Mouse (Mus musculus): ENCODE data around the gene Igflr1.

Igflr1 gene

DNA sequence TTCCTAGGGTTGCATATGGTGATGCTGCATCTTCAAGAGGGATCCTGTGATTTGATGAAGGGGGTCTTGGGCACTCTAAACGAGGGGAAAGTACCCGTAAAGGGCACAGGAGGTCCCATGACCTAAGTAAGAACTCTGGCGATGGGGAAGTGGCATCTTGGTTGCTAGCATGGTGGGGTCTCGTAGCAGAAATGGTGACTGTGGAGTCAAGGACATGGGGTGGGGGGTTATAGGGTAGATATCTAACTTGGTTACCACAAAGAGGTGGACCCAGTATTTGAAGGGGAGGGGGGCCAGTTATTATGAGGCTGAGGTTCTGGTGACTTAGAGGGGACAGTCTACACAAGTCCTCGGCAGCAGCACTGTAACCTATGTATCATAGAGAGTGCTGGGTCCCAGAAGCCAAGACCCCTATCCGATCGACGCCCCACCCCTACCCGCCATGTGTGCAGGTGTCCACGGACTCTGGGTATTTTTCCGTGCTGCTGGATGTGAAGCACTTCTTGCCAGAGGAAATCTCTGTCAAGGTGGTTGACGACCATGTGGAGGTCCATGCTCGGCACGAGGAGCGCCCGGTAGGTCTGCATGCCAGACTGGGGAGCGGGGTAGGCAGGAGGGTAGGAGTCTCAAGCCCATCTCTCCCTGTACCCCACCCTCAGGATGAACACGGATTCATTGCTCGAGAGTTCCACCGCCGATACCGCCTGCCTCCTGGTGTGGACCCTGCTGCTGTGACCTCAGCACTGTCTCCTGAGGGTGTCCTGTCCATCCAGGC is 11.2 kb upstream of the Igflr1 start:
- DNase-seq (ENCODE audit: low read depth, low spot score), result no peak

DNA sequence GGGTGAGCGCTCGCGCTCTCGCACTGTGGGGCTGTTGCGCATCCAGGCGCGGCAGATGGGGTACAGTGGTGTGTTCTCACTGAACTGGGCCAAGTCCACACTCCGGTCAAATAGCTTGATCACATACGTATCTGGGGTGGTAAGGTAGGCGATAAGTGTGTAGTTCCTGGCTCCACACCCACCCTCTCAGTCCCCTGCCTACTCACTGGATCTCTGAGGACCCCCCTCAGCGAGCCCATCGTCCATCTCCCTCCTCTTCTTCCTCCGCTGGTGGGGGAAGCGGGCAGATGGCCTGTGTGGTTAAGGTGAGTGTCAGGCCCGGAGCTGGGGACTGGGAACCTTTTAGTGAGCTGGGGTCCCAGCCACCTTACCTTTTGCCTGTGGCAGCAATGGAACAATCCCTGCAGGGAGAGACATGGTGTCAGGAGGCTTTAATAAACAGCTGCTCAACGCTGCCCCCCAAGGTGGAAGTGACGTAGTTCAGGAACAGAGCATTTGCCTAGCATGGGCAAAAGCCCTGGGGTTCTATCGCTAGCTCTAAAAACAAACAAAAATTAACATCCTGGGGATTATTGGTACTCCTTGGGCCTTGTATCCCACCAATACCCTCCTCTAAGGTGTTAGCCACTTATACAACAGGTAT is 8.2 kb upstream of the Igflr1 start:
- no peak for DNase-seq (ENCODE audit: low read depth, low spot score)

DNA sequence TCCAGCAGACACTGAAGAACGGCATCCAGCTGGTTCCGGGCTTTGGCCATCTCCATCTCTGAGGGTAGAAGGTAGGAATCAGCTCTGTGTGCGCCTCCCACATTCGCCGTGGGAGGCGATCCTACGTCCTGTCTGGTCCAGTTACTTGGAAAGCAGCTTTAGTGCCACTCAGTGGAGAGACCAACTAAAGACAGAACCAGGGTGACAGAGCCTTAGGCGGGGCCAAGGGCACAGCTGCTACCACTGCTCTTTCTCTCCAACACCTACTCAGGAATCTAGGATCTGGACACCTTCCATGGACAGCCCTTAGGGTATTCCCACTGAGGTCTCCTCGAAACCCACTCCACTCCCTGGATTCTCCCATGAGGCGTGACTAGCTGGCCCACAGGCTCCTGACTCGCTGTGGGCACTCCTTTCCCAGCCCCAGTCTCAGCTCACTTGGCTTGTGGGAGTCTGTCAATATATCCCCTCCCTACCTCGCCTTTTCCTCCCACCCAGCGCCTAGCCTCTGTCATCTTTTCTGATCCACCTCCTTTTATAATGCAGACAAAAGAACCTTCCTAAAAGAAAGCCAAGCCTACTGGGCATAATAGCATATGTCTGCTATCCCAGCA is 7.2 kb upstream of the Igflr1 start:
- peak; percentile 39 for DNase-seq (ENCODE audit: low read depth, low spot score)

DNA sequence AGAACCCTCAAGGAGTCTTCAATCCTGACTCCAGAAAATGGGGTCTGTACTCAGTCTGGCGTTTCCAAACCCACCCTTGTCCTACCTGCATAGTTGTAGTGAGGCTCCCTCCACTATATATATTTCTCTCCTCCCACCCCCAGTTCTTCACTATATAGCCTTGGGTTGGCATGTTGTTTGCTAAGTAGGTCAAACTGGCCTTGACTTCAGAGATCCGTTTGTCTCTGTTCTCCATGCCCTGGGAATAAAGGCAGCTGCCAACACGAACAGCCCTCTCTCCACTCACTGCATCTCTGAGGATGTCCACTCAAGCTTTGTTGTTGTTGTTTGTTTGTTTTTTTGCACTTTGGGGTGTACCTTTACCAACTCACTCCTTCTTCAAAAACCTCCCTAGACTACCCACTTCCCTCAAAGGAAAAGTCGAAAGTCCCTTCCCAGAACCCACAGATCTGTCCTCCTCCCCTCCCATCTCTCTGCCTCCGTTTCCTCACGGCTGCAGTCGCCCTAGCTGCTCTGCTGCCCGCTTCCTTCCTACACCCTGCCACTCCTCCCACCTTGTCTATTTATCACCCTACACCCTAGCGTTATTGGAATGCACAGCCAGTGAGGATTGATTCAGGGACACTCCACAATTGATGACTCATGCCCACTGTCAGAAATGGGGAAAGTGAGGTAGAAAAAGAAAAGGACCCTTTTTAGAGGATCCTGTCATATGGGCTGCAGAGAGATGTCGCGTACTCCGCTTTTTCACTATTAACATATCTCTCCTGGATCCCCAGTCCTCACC is 6.4 kb upstream of the Igflr1 start:
- peak; percentile 36 for DNase-seq (ENCODE audit: low read depth, low spot score)

DNA sequence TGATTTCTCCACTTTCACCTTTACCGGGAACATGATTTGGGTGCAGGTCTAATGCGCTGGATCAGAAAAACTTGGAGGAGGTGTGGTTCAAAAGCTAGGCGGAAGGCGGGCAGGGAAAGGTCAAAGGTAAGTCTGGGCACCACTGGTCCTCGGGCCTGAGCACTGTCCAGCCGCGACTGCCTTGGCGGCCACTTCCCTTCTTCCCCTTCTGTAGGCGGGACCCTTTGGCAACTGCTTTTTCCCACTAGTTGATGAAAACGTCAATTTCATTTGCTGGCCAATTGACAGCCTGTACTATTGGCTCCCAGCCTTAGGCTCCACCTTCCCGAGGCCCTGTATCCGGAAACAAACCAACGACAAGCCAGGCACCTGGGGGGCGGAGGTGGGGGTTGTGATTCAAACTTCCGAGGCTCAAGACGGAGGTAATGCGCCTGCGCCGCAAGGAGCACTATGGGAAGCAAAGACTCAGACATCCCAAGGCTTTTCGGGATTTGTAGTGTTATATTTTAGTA is 5.7 kb upstream of the Igflr1 start, which contains the start of gene Lin37:
Gene Lin37 (minus strand): TSS at position 396 of the 512 bp plus-strand sequence.
- peak; percentile 100 for DNase-seq (ENCODE audit: low read depth, low spot score)

DNA sequence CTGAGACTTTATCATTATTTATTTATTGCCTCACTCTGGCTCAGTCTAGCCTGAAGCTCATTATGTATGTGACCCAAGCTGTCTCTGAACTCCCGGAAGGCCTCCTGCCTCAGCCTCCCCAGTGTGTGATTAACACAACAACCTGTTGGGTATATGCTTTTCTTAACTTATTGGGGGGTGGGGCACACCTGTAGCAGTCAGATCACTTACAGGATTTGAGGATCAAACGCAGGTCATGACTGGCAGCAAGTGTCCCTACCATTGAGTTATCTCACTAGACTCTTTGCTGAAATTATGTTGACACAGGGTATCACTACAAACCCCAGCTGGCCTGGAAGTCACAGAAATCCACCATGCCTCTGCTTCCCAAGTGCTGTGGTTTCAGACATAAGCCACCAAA is 4.9 kb upstream of the Igflr1 start:
- no peak for DNase-seq (ENCODE audit: low read depth, low spot score)

DNA sequence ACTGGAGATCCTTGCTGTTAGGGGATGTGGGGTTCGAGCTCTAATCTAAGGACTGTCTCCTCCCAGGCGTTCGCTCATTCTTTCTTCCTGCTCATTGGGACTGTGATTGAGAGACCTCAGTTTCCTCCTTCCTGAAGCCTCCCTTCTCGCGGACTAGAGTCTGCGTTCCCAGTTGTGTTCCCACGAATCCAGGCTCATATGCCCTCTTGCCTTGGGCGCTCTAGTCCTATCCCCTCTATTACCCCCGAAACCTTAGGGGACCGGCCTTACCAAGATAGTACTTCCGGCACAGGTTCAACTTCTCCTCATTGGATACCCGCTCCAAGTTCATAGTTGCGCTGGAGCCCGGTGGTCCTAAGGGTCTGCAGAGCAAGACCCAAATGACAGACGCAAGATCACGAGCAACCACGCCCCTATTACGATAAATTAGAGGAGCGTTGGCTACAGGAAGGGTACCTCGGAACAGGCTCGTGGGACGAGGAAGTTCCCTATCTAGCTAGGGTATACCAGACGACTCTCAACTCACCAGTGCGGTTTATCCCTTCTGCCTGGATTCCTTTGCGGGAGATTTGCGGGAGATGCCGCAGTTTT is 2.6 kb upstream of the Igflr1 start:
- peak; percentile 40 for DNase-seq (ENCODE audit: low read depth, low spot score)

DNA sequence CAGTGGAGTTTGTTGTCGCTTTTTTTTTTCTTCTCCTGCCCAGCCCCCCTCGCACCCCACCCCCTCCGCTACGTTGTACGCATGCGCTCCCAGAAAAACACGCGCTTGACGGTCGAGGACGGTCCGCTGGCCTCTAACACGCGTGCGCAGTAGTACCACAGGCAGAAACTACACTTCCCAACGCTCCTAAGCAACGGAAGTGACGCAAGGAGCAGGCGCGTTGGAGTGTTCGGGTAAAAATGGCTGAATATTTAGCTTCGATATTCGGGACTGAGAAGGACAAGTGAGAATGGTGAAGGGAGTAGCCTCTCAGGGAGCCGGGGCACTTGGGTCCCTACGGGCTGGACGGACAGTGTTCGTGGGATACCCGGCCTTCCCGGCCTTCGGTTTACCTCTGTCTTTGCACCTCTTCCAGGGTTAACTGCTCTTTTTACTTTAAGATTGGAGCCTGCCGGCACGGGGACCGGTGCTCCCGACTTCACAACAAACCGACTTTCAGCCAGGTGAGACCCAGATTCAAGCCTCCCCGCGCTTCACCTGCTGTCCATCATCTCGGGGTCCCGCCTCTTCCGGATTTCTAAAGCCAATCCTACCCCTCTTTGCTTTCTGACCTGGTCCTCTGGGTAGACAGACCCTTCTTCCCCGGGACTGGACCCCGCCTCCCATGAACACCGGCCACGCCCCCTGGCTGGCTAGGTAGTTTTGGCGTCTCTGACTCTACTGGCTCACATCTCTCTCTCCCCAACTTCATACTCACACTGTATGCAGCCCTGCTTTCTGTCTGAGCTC is 1.9 kb upstream of the Igflr1 start, which contains the start of the genes U2af1l4, Gm49396 and Psenen:
Gene U2af1l4 (plus strand): TSS at position 185 of the 789 bp plus-strand sequence.
Gene Gm49396 (plus strand): TSS at position 228 of the 789 bp plus-strand sequence.
Gene Psenen (minus strand): TSS at position 511 of the 789 bp plus-strand sequence.
- DNase-seq (ENCODE audit: low read depth, low spot score), result peak; percentile 99

DNA sequence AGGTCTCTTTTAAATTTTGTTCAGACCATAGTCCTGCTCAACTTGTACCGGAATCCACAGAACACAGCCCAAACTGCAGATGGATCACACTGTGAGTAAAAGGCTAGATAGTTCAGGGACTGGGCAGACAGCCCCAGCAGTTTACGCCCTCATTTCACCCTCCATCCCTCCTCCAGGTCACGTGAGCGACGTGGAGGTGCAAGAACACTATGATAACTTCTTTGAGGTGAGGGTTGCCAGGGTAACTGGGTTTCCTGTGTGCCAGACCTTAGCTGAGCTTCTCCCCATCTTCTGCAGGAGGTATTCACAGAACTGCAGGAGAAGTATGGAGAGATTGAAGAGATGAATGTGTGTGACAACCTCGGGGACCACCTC is 1.3 kb upstream of the Igflr1 start:
- DNase-seq (ENCODE audit: low read depth, low spot score), result peak; percentile 44

DNA sequence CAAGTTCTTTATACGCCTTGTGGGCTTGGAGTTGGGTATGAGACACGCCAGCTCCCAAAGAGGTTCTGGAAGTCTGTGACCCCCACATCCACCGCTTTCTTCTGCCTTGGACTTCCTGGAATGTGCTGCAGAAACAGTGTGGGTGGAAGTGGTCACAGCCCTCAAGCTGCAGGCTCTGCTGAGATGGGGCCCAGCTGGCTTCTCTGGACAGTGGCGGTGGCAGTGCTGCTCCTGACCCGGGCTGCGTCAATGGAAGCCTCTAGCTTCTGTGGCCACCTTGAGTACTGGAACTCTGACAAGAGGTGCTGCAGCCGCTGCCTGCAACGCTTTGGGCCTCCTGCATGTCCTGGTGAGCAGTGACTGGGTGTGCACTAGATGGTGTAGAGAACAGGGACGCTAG is 806 bp downstream of the Igflr1 start:
- no peak for DNase-seq (ENCODE audit: low read depth, low spot score)

DNA sequence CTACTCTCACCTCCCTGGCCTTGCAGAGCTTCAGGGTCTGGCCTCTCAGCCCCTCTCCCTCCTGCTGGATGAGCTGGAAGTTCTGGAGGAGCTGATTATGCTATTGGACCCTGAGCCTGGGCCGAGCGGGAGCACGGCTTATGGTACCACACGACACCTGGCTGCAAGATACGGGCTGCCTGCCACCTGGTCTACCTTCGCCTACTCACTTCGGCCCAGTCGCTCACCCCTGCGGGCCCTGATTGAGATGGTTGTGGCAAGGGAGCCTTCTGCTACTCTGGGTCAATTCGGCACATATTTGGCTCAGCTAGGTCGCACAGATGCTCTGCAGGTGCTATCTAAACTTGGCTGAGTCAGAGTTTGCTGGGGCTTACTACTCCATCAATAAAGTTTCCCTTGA is 2.3 kb downstream of the Igflr1 start:
- no peak for DNase-seq (ENCODE audit: low read depth, low spot score)

DNA sequence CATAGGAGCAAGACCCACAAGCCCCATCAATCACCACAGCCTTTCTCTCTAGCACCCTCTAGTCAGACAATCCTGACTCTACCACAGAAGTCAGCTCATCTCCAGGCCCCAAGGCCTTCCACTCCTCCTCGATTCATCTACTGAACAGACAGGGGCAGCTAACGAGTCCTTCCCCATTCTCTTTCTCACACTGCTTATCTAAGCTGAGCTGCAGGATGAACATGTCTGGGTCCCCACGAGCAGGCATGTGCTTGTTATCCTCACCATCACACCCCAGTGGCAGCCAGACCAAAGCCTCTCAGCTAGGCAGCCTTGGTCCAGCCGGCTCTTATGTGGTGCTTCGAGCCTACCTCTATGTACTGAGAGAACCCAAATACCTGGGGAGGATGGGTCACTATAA is 7.2 kb downstream of the Igflr1 start:
- no peak for DNase-seq (ENCODE audit: low read depth, low spot score)

DNA sequence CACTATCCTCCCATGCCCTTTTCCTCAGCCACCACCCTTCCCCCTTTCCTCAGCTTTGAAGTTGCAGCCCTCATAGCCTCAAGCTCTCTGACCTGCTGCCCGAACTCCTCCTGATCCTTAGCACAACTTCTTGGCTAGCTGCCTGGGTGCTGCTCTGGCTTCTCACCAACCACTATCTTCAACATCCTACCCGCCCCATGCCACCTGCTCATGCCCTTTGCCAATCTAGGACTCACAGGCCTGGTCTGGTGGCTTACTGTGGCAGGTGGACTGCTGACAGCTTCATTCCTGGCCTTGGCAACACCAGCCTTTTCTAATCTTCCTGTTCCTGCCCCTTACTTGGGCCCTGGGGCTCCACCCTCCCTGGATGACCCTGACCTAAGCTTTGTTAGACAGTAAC is 7.7 kb downstream of the Igflr1 start:
- peak; percentile 81 for DNase-seq (ENCODE audit: low read depth, low spot score)

DNA sequence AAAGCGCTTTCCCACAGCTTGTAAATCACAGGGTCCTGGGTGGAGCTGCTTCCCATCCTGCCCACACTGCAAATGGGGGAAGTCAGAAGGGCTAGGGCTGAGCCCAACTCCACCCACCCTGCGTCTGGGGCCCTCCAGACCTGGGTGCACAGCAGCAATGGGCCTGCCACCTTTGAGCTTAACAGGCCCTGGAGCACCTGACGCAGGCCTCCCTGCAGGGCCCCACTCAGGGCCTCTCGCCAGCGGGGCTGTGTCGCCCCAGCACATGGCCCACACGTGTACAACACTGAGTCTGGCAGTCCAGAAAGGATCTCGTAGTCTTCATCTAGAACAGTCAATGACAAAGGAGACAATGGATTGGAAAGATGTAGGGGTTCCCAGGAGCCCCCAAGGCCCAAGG is 14.7 kb downstream of the Igflr1 start:
- no peak for DNase-seq (ENCODE audit: low read depth, low spot score)

DNA sequence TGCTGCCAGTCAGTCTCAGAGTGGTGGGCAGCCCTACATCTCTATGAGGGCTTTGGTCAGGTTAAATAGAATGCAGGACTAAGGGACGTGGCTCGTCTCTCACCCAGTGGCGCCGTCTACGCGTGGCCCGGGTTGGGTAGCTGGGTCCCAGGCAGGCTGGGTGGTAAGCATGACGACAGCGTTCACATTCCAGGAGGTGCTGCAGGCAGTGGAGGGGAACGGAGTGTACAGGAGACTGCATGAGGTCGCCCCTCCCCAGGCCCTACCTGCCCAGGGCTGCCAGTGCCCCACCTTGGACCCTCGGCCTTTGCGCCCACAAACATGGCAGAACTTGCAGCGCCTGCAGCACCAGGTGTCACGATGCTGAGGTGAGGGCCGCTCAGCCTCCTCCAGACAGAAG is 16.3 kb downstream of the Igflr1 start:
- no peak for DNase-seq (ENCODE audit: low read depth, low spot score)

DNA sequence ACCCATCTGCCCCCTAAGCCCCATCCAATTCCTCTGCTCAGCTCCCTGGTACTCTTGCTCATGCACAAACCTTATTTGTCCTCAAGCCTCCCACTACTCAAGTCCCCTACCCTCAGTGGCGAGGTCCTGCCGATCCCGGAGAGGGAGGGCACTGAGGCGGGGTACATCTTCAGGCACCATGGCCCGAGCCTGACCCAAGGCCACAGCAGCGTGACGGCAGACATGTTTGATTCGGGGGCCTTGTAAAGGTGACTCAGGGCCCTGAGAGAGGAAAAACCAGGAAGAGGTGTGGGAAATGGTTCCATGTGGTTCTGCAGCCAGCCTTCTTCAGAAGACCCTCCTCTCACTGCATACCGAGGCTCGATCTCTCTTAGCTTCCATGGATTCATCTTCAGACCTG is 19.1 kb downstream of the Igflr1 start:
- DNase-seq (ENCODE audit: low read depth, low spot score), result no peak

DNA sequence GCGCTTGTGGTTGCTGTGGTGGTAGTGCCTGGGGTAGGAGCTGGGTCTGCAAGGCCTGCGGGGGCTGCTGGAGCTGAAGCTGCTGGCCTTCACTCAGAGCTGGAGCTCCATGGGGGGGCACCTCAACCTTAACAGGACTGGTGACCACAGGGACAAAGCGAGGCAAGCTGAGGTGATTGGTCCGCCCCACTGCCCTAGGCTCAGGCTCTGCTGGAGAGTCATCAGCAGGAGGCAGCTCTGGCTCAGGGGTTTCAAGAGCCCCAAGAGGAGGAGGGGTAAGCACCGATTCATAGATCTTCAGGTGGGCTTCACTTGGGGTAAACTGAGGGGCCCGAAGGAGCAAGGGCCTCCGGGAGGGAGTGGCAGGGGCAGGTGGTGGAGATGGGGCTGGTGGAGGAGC is 19.9 kb downstream of the Igflr1 start:
- no peak for DNase-seq (ENCODE audit: low read depth, low spot score)

DNA sequence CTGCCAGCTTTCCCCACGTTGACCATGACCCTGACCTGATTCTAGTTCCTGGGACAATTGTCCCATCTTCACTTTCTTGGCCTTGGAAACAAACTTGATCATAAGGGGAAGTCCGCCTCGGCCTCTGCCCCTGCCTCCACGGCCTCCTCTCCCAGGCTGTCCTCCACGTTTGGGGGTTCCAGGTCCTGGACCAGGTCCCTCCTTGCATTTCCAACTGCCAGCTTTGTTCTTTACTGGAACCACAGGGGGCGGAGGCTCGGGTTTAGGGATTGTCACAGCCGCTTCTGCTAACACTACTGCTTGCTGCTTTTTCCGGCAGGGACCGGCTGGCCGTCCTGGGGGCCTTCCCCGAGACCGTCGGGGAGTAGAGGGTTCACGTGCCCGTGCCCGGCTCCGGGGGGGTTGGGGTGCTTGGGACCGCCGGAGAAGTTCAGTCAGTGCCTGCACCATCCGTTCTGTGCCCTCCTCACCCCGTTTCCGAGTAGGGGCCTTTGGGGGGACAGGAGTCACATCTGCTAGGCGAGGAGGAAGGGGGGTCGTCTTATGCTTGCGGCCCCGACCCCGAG is 21.3 kb downstream of the Igflr1 start:
- DNase-seq (ENCODE audit: low read depth, low spot score), result no peak

DNA sequence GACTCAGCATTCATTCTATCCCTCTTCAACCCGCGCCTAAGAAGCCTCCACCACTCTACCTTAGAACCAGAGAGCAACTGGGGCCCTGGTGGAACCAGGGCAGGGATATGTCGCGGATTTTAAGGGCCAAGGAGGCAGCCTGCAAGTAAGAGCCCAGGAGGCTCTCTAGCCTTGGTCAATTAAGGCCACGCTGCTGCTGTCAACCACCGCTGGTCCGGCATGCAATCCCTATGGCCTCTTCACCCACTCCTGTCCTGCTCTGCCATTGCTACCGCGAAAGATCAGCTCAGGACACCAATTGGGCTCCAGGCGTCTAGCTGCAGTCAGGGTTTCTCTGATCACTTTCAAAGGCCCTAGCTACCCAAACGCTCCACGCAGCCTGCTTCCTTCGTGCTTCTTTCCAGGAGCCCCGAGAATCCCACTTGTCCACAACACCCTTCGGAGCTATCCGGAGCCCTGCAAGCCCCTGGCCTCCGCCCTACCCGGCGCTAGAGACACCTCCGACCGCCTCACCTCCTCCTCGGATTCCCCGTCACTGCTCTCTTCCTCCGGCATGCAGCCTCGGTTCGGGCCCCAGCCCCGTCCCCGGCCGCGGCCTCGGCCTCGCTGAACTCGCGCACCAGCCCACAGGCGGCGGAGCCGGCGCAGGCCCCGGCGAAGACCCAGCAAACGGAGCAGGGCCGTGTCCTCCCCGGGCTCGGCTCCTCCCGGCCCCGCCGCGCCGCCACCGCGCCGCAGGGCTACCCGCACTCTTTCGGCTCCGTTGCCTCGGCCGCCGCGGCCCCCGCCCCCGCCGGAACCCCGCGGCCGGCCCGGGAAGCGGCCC is 22.8 kb downstream of the Igflr1 start:
- peak; percentile 42 for DNase-seq (ENCODE audit: low read depth, low spot score)
